Mouse (Mus musculus): ENCODE data around the gene Nrp2. TPM values are rescaled to one million over a fixed set of nuclear protein-coding genes. Genes with fewer than 3 reads are reported as not detected.

Gene Nrp2
- total RNA-seq, 2 experiments from 2014 or later, result 29.4 to 31.2 TPM

- no peak for DNase-seq (ENCODE audit: low spot score in 2 of 2)
Measured at GRCm38 (mm10) chr1:62809601-62810228, 106.6 kb downstream of the Nrp2 start.

- no peak for DNase-seq (ENCODE audit: low spot score in 2 of 2)
Measured at GRCm38 (mm10) chr1:62811141-62811540, 108.1 kb downstream of the Nrp2 start.

GRCm38 (mm10) chr1:62812701-62813684 lies 109.9 kb downstream of the Nrp2 start:
- no peak for DNase-seq (ENCODE audit: low spot score in 2 of 2)

- no peak for DNase-seq (ENCODE audit: low spot score in 2 of 2)
Measured at GRCm38 (mm10) chr1:62813938-62814337, 110.9 kb downstream of the Nrp2 start.

GRCm38 (mm10) chr1:62817566-62817965 lies 114.5 kb downstream of the Nrp2 start:
- DNase-seq (ENCODE audit: low spot score in 2 of 2), result no peak

- no peak for DNase-seq (ENCODE audit: low spot score in 2 of 2)
Measured at GRCm38 (mm10) chr1:62820170-62820569, 117.1 kb downstream of the Nrp2 start.

- no peak for DNase-seq (ENCODE audit: low spot score in 2 of 2)
Measured at GRCm38 (mm10) chr1:62821509-62822398, 118.7 kb downstream of the Nrp2 start.

GRCm38 (mm10) chr1:62823549-62824195 lies 120.6 kb downstream of the Nrp2 start:
- DNase-seq (ENCODE audit: low spot score in 2 of 2), result no peak

GRCm38 (mm10) chr1:62825822-62826765 lies 123.0 kb downstream of the Nrp2 start:
- no peak for DNase-seq (ENCODE audit: low spot score in 2 of 2)

GRCm38 (mm10) chr1:62827316-62827715 lies 124.2 kb downstream of the Nrp2 start:
- DNase-seq (ENCODE audit: low spot score in 2 of 2), result no peak

GRCm38 (mm10) chr1:62828156-62828555 lies 125.1 kb downstream of the Nrp2 start:
- DNase-seq (ENCODE audit: low spot score in 2 of 2), result no peak

GRCm38 (mm10) chr1:62829690-62830417 lies 126.8 kb downstream of the Nrp2 start:
- DNase-seq (ENCODE audit: low spot score in 2 of 2), result no peak

GRCm38 (mm10) chr1:62830418-62830769 lies 127.3 kb downstream of the Nrp2 start:
- no peak for DNase-seq (ENCODE audit: low spot score in 2 of 2)

GRCm38 (mm10) chr1:62831725-62832455 lies 128.8 kb downstream of the Nrp2 start:
- DNase-seq (ENCODE audit: low spot score in 2 of 2), result peak in 1 of 2 experiments; percentile 18

GRCm38 (mm10) chr1:62833356-62833755 lies 130.3 kb downstream of the Nrp2 start:
- DNase-seq (ENCODE audit: low spot score in 2 of 2), result no peak

GRCm38 (mm10) chr1:62834443-62835185 lies 131.5 kb downstream of the Nrp2 start:
- no peak for DNase-seq (ENCODE audit: low spot score in 2 of 2)

- no peak for DNase-seq (ENCODE audit: low spot score in 2 of 2)
Measured at GRCm38 (mm10) chr1:62838083-62838482, 135.0 kb downstream of the Nrp2 start.

GRCm38 (mm10) chr1:62838631-62839030 lies 135.5 kb downstream of the Nrp2 start:
- DNase-seq (ENCODE audit: low spot score in 2 of 2), result no peak

All from left cerebral cortex, adult 18-20 months (tissue).